Mouse (Mus musculus) heart, adult 10 weeks (tissue): ENCODE measurements around the gene Ctbp2. TPM values are rescaled to one million over a fixed set of nuclear protein-coding genes. Genes with fewer than 3 reads are reported as not detected.

Experiments used
- polyA plus RNA-seq: library from polyadenylated mRNA; stranded (reverse); fragments of 350-450 nt; fragmentation: Illumina TruSeq; extraction: RNeasy Lipid Tissue Mini Kit (QIAGEN cat#74804); gene quantifications from one replicate; pipeline ENCODE4 v1.2.3, GENCODE M21; 2014; ENCODE audit warnings: low read depth, low replicate concordance

Ctbp2 gene
- 20.9 TPM for polyA plus RNA-seq

GRCm38 (mm10) chr7:133123999-133124700, at the start of gene Ctbp2:
TSS of gene Ctbp2 (minus strand) at chr7:133124354.

GRCm38 (mm10) chr7:133123244-133123998, 733 bp downstream of the Ctbp2 start, which contains the start of gene Fgfr2:
TSS of gene Fgfr2 (minus strand) at chr7:133123350.

Other genes starting within 250 kb of the Ctbp2 start
- 27.5 TPM for gene Zranb1, start 193.2 kb downstream of the Ctbp2 start, polyA plus RNA-seq
- 2.0 TPM for gene Fgfr2, start 1.0 kb downstream of the Ctbp2 start, polyA plus RNA-seq